Mouse (Mus musculus) neural tube, embryonic 14.5 days (tissue): ENCODE data around the gene Patj. TPM values are rescaled to one million over a fixed set of nuclear protein-coding genes. Genes with fewer than 3 reads are reported as not detected.
A peak's percentile ranks its signal among the peaks of the same experiment; 100 is the strongest.

ENCODE experiments used
- ATAC-seq: fragments of 200-750 bp; cut with Nextera tagmentation; 2 replicates; pipeline ENCODE4 v1.8.0; 2017; ENCODE audit warnings: low read depth, mild to moderate bottlenecking, moderate TSS enrichment, moderate library complexity
- H3K27ac ChIP-seq: fragments of 300-500 bp; sonication (generic); 2 replicates; pipeline ENCODE4 v1.5.1; 2014; ENCODE audit warnings: low read depth, mild to moderate bottlenecking, control low read depth, low read length, moderate library complexity, mixed read lengths
- H3K27me3 ChIP-seq: fragments of 300-500 bp; sonication (generic); 2 replicates; pipeline ENCODE4 v1.6.1; 2014; ENCODE audit warnings: low read length; ENCODE audit not compliant: control insufficient read depth, insufficient read depth
- H3K36me3 ChIP-seq: fragments of 300-500 bp; sonication (generic); 2 replicates; pipeline ENCODE4 v1.6.1; 2014; ENCODE audit warnings: low read length, mixed read lengths; ENCODE audit not compliant: control insufficient read depth, insufficient read depth
- H3K4me1 ChIP-seq: fragments of 300-500 bp; sonication (generic); 2 replicates; pipeline ENCODE4 v1.6.1; 2014; ENCODE audit warnings: low read length; ENCODE audit not compliant: control insufficient read depth, insufficient read depth
- H3K4me2 ChIP-seq: fragments of 300-500 bp; sonication (generic); 2 replicates; pipeline ENCODE4 v1.6.1; 2014; ENCODE audit warnings: mild to moderate bottlenecking, low read depth, low read length, control low read depth
- H3K4me3 ChIP-seq: fragments of 300-500 bp; sonication (generic); 2 replicates; pipeline ENCODE4 v1.5.1; 2014; ENCODE audit warnings: low read depth, low read length, control low read depth, mixed read lengths
- H3K9ac ChIP-seq: fragments of 300-500 bp; sonication (generic); replicated peaks from 2 replicates; pipeline ENCODE4 v1.6.1; 2014; ENCODE audit warnings: low read depth, mild to moderate bottlenecking, control low read depth, low read length, mixed read lengths
- H3K9me3 ChIP-seq: fragments of 300-500 bp; sonication (generic); 2 replicates; pipeline ENCODE4 v1.6.1; 2016; ENCODE audit warnings: low read length; ENCODE audit not compliant: control insufficient read depth
- WGBS: fragments of 180-500 bp; shearing (Covaris S2); extraction: QIAGEN DNeasy Blood & Tissue Kit; methylation state at CpG from one replicate; pipeline ENCODE4 v1.1.7; 2014; 5-methylcytosine and 5-hydroxymethylcytosine counted together
- polyA plus RNA-seq: library from polyadenylated mRNA; unstranded; fragments of >200 nt; fragmentation: Nextera tagmentation; extraction: Ambion mirVana; gene quantifications from 2 replicates; pipeline ENCODE4 v1.2.1, GENCODE M21; 2014

The Patj gene
- polyA plus RNA-seq, 1 experiment from 2014 or later: 7.7 TPM

DNA sequence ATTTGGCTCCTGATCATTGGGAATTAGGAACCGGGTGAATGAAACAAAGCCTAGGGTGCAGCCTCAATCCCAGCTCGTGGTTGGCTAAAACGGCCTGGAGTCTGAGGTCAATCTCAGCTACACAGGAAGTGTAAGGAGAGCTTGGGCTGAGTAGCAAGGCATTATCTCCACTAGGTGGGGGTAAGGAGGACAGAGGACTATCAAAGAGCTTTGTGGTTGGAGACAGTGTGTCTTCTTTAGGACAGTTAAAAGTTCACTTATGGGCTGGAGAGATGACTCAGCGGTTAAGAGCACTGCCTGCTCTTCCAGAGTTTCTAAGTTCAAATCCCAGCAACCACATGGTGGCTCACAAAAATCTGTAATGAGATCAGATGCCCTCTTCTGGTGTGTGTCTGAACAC lies 329.9 kb downstream of the Patj start:
- 44% methylated on average over 4 of the region's 4 CpGs for WGBS
- H3K27ac ChIP-seq: no peak overlapping the region
- no peaks in the 10 kb centered on the region for H3K9me3 ChIP-seq
- no peaks in the 10 kb centered on the region for H3K36me3 ChIP-seq
- H3K27me3 ChIP-seq: peaks cover 16% of the 10 kb centered on the region
- no peak overlapping the region for H3K4me3 ChIP-seq
- no peak overlapping the region for H3K4me2 ChIP-seq
- no peak overlapping the region for H3K9ac ChIP-seq
- no peak for ATAC-seq
- H3K4me1 ChIP-seq: peaks cover 9% of the 10 kb centered on the region; the same call in 1 of the 2 replicates

DNA sequence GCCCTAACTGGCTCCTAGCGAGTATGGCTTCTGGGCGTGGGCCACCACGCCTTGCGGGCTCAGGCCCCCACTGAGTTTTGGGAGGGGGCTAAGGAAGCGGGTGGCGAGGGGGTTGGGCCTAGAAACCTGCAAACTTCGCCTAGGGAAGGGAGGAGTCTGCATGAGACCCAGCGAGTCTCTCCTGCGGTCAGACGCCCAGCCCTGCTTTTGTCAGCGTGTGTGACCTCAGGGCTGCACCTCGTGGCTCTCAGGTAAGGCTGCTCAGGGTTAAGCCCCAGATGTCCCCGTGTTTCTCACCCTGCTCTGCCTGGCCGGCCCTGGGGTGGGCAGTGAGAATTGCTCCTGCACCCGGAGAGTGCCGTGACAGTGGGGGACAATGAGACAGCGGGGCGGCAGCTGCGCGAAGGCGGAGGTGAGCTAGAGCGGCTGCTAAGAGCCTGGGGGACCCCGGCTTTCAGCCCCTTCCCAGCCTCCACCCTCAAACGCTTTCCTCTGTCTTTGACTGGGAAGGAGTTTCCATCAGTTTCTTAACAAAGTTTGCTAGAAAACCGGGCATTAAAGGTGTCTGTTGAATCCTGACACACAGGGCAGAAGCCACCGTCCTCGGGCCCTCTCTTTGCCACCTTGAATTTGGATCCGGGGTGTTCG lies 331.1 kb downstream of the Patj start, which contains the start of gene L1td1:
Gene L1td1 (plus strand): TSS at position 145 of the 648 bp plus-strand sequence.
- peaks cover 9% of the 10 kb centered on the region; the same call in 1 of the 2 replicates for H3K4me1 ChIP-seq
- H3K27me3 ChIP-seq: peaks cover 16% of the 10 kb centered on the region
- peak; percentile 52; the same call in 1 of the 2 replicates for ATAC-seq
- no peaks in the 10 kb centered on the region for H3K36me3 ChIP-seq
- peak within 1 kb of the TSS; percentile 13; the same call in 1 of the 2 replicates for H3K4me3 ChIP-seq
- WGBS: 7% methylated on average over 29 of the region's 29 CpGs
- peak within 1 kb of the TSS; percentile 32 for H3K9ac ChIP-seq
- peak within 1 kb of the TSS; percentile 39 for H3K4me2 ChIP-seq
- H3K9me3 ChIP-seq: no peaks in the 10 kb centered on the region
- H3K27ac ChIP-seq: no peak within 1 kb of the TSS

DNA sequence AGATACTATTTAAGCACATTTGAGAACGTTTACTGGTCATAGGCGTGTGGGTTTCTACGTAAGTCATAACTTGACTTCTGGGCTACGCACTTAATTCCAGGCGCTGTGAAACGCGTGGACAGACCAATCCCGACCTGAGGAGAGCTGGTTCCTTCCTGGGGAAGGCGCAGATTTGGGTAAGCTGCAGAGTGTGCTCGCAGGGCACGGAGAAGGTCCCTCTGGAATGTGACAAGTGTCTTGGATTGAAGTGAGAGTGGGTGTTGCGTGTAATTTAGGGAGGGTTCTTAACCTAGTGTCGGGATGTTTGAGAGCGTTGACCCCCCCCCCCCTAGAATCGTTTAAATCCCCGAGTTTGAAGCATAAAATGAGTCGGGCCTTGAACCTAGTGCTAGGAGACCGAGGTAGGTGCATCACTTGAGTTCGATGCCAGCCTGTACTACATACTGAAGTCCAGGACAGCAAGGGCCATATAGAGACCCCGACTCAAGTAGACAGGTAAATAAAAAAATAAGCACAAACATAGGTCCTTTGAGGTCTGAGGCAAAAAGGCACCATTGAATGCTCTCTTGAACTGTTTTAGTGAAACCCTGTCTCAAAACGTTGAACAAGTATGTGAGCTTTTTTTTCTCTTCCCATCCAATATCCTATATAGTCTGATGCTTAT lies 331.8 kb downstream of the Patj start:
- ATAC-seq: no peak; the same call in 1 of the 2 replicates
- Histone ChIP-seq H3K9ac (no peak overlapping the region), H3K4me1 (peaks cover 9% of the 10 kb centered on the region; the same call in 1 of the 2 replicates), H3K9me3 (no peaks in the 10 kb centered on the region), H3K4me3 (peak overlapping the region; percentile 13; the same call in 1 of the 2 replicates), H3K4me2 (peak overlapping the region; percentile 39), H3K27me3 (peaks cover 16% of the 10 kb centered on the region), H3K27ac (no peak overlapping the region), H3K36me3 (no peaks in the 10 kb centered on the region)
- 3% methylated on average over 21 of the region's 21 CpGs for WGBS

DNA sequence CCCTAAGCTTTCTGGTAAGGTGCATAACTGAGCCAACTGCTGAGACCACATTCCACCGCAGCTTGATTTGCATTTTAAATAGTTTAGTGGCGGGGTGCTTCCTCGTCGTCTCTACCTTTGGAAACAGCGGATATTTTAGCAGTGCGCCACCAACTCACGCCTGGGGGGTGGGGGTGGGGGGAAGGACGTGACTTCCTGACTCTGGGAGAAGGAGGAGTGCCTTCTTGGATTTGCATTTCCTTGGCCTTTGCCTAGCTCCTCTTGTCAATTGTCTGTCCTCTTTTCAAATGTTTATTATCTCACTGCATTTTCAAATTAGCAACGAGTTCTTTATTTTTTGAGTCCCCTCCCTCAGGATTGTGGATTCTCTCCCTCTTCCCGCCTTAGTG lies 332.4 kb downstream of the Patj start:
- Histone ChIP-seq H3K27ac (no peak overlapping the region), H3K4me3 (no peak overlapping the region), H3K9ac (no peak overlapping the region), H3K4me1 (peaks cover 9% of the 10 kb centered on the region; the same call in 1 of the 2 replicates), H3K27me3 (peaks cover 16% of the 10 kb centered on the region), H3K4me2 (peak overlapping the region; percentile 23; the same call in 1 of the 2 replicates), H3K9me3 (no peaks in the 10 kb centered on the region), H3K36me3 (no peaks in the 10 kb centered on the region)
- no peak for ATAC-seq
- WGBS: under 1% methylated on average over 10 of the region's 10 CpGs

DNA sequence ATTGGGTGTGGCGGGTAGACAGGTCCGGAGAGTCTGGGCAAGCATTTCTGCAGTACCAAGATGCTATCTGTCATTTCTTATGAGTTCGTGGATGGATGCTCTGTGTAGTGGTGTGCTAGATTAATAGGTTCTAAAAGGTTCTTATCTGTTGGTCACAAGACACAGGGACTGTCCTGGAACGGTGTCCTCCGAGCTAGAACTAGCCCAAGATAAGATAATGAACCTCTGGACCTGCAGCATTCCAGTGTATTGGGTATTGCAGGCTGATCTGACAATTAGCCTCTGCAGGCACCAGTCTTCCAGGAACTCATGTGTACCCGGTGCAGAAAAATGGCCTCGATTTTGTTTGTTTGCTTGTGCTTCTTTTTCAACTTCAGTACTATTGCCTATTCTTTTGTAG lies 333.1 kb downstream of the Patj start:
- no peak for ATAC-seq
- H3K4me3 ChIP-seq: no peak overlapping the region
- no peaks in the 10 kb centered on the region for H3K36me3 ChIP-seq
- no peak overlapping the region for H3K4me2 ChIP-seq
- H3K9ac ChIP-seq: no peak overlapping the region
- no peak overlapping the region for H3K27ac ChIP-seq
- H3K9me3 ChIP-seq: no peaks in the 10 kb centered on the region
- H3K4me1 ChIP-seq: peaks cover 9% of the 10 kb centered on the region; the same call in 1 of the 2 replicates
- peaks cover 16% of the 10 kb centered on the region for H3K27me3 ChIP-seq
- WGBS: 61% methylated on average over 7 of the region's 7 CpGs

DNA sequence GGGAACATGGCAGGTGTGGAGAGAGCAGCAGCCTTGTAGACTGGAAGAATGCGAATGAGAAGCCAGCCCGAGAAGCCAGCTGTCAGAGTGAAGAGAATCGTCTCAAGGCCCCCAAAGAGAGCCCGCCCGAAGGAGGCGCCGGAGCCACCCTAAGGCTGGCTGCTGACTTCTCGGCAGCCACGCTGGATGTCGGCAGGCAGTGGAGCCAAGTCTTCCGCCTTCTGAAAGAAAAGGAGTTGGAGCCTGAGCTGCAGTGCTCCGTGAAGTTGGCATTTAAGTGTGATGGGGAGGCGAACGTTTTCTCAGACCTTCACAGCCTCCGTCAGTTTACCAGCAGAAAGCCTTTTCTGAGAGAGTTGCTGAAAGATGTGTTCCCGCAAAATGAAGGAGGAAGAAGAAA lies 338.1 kb downstream of the Patj start:
- no peak overlapping the region for H3K27ac ChIP-seq
- no peak overlapping the region for H3K4me3 ChIP-seq
- H3K4me2 ChIP-seq: no peak overlapping the region
- H3K27me3 ChIP-seq: peaks cover 2% of the 10 kb centered on the region; the same call in 1 of the 2 replicates
- H3K4me1 ChIP-seq: no peaks in the 10 kb centered on the region
- no peaks in the 10 kb centered on the region for H3K36me3 ChIP-seq
- ATAC-seq: no peak
- no peak overlapping the region for H3K9ac ChIP-seq
- H3K9me3 ChIP-seq: no peaks in the 10 kb centered on the region
- 93% methylated on average over 16 of the region's 16 CpGs for WGBS

DNA sequence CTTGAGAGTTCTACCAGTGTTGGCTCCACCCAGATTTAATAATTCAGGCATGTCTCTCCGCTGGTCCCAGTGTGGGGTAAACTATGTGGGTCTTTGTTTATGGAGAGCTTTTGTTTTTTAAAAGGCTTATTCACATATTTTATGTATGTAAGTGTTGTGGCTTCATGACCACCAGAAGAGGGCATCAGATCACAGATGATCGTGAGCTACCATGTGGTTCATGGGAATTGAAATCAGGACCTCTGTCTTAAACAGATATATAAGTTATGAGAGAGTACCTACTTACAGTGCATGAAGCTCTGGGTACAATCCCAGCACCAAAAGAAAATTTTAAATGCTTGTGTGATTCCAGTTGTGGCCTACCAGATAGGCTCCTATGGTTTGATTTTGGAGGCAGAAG lies 344.2 kb downstream of the Patj start:
- Histone ChIP-seq H3K4me2 (no peak overlapping the region), H3K4me3 (no peak overlapping the region), H3K4me1 (no peaks in the 10 kb centered on the region), H3K9ac (no peak overlapping the region), H3K27me3 (no peaks in the 10 kb centered on the region), H3K9me3 (no peaks in the 10 kb centered on the region), H3K27ac (no peak overlapping the region), H3K36me3 (no peaks in the 10 kb centered on the region)
- 0 out of 2 replicates have a peak, but pooled peaks have one; percentile 28 for ATAC-seq
- 48% methylated on average over 2 of the region's 2 CpGs for WGBS

DNA sequence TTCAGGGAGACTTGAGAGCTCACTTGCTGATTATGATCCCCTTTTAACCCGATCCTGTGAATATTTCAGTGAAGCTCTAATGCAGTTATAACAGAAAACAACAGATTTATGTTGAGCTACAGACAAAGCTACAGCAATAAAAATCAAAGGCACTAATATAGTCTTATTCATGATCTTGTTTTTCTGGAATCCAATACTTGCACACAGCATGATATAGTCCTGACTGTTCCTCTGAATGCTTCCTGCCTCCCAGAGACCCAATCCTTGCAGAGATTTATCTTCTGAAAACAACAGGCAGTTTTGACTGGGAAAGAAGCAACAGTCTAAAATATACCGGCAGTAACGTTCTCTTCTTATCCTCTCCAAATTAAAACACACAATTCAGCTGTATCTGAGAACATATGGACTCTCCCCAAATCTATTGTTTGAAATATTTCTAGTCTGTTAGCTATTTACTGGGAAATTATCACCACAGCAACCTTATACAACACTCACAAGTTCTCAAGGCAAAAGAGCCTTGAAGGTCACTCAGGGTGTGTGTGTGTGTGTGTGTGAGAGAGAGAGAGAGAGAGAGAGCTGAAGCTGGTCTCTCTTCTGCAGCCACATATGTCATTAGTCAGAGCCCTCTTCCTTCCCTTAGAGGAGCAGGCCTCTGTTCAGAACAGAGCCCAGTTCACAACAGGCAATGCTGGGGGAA lies 347.8 kb downstream of the Patj start:
- WGBS: 46% methylated on average over 3 of the region's 3 CpGs
- no peak overlapping the region for H3K27ac ChIP-seq
- H3K4me2 ChIP-seq: no peak overlapping the region
- ATAC-seq: no peak
- H3K9ac ChIP-seq: no peak overlapping the region
- H3K4me1 ChIP-seq: no peaks in the 10 kb centered on the region
- H3K36me3 ChIP-seq: no peaks in the 10 kb centered on the region
- no peaks in the 10 kb centered on the region for H3K27me3 ChIP-seq
- no peak overlapping the region for H3K4me3 ChIP-seq
- no peaks in the 10 kb centered on the region for H3K9me3 ChIP-seq

DNA sequence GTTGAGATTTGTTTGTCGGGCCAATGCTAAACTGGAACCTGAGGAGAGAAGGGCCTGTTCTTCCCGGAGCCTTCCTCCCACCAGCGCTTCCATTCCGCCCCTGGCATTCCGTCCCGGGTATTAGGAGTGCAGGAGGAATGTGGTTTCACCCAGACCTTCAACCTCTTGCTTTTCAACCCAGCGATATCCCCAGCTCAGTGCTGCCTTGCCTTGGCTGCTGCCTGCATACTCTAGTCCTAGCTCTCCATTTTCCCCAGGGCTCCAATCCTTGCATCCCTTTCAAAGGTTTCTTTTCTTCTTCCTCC lies 348.3 kb downstream of the Patj start:
- Histone ChIP-seq H3K4me2 (no peak overlapping the region), H3K36me3 (no peaks in the 10 kb centered on the region), H3K4me3 (no peak overlapping the region), H3K27me3 (no peaks in the 10 kb centered on the region), H3K9ac (no peak overlapping the region), H3K4me1 (no peaks in the 10 kb centered on the region), H3K9me3 (no peaks in the 10 kb centered on the region), H3K27ac (no peak overlapping the region)
- ATAC-seq: no peak
- WGBS: 33% methylated on average over 7 of the region's 7 CpGs
